Mouse (Mus musculus) erythroblast, embryonic 14.5 days (primary cell): ENCODE results near the gene Wdfy4.

ENCODE experiments used
- GATA1 ChIP-seq: IDR thresholded peaks from 2 replicates; pipeline ENCODE4 v1.6.1; 2012; ENCODE audit warnings: low read length, inconsistent platforms, mixed read lengths
- TAL1 ChIP-seq: IDR thresholded peaks from 3 replicates; pipeline ENCODE4 v1.6.1; 2012; ENCODE audit warnings: low read length, inconsistent platforms, mixed read lengths

GRCm38 (mm10) chr14:33158268-33158667, 27.0 kb downstream of the Wdfy4 start:
- TF ChIP-seq GATA1, result no peak
- TF ChIP-seq TAL1, result no peak
